Mouse (Mus musculus): ENCODE results near the gene Guca2a. TPM values are rescaled to one million over a fixed set of nuclear protein-coding genes. Genes with fewer than 3 reads are reported as not detected.

The Guca2a gene
- total and polyA plus RNA-seq, 3 experiments: not detected

GRCm38 (mm10) chr4:119633342-119633741 is 4.2 kb upstream of the Guca2a start:
- Histone ChIP-seq H3K79me2 (replicated peaks; ENCODE audit: control insufficient read depth, extremely low read depth, insufficient read depth, poor library complexity, severe bottlenecking) (no peaks in the 10 kb centered on the region), H3K9ac (ENCODE audit: insufficient read depth, low read depth) (no peak overlapping the region), H3K27me3 (replicated peaks) (no peaks in the 10 kb centered on the region), H3K36me3 (replicated peaks in 1 of 2; ENCODE audit: control insufficient read depth in 1 of 2, insufficient read depth in 1 of 2, low read length in 1 of 2) (peaks cover 23 to 56% of the 10 kb centered on the region in 2 experiments), H3K4me3 (replicated peaks in 1 of 3; ENCODE audit: low read depth in 2 of 3, low read length in 2 of 3, poor library complexity in 1 of 3) (no peak overlapping the region), H3K9me3 (replicated peaks; ENCODE audit: low read length) (no peaks in the 10 kb centered on the region), H3K4me2 (ENCODE audit: insufficient read depth, low read depth, poor library complexity, severe bottlenecking) (no peak overlapping the region), H3K4me1 (ENCODE audit: control insufficient read depth in 1 of 2, insufficient read depth in 2 of 2) (peaks cover 2 to 33% of the 10 kb centered on the region in 2 experiments; a peak in 2 of 4 replicates), H3K27ac (ENCODE audit: insufficient read depth, low read depth) (no peak overlapping the region)
- in situ Hi-C loops (cut with MboI; ENCODE audit: low pct_ligation_motif_present, low pct_unique_long_range_greater_than_20kb, low sequenced_read_pairs) (loop anchor here (5.0 kb wide), 1 partner anchor 34 kb away; no protein-coding TSS in a partner anchor), dilution Hi-C loops (cut with MboI; ENCODE audit: extremely low pct_ligation_motif_present, extremely low pct_unique_long_range_greater_than_20kb, low sequenced_read_pairs) (no loop called here)
- DNase-seq (ENCODE audit: extremely low read depth): no peak
- TF ChIP-seq MAX (IDR thresholded peaks at IDR 0.05; ENCODE audit: low read length) (no peak), USF2 (conservative IDR thresholded peaks at IDR 0.05; ENCODE audit: low read depth, low read length) (no peak), IRF4 (IDR thresholded peaks at IDR 0.05; ENCODE audit: low read depth, low read length) (no peak), RAD21 (IDR thresholded peaks at IDR 0.05; ENCODE audit: low read depth, low read length) (no peak), MXI1 (IDR thresholded peaks at IDR 0.05; ENCODE audit: low read depth, low read length) (no peak), MYC (IDR thresholded peaks at IDR 0.05; ENCODE audit: low read depth, low read length) (no peak), TBP (conservative IDR thresholded peaks at IDR 0.05; ENCODE audit: low read depth, low read length) (no peak), ZKSCAN1 (IDR thresholded peaks at IDR 0.05; ENCODE audit: borderline replicate concordance, low read depth, low read length) (no peak), GABPA (IDR thresholded peaks at IDR 0.05; ENCODE audit: insufficient replicate concordance, low read depth, low read length) (no peak), MEF2A (IDR thresholded peaks at IDR 0.05; ENCODE audit: borderline replicate concordance, low read depth, low read length) (no peak), ZNF384 (IDR thresholded peaks at IDR 0.05; ENCODE audit: low read depth, low read length) (no peak), SMC3 (IDR thresholded peaks at IDR 0.05; ENCODE audit: low read depth, low read length) (no peak), HCFC1 (IDR thresholded peaks at IDR 0.05; ENCODE audit: low read depth, low read length) (no peak), BHLHE40 (IDR thresholded peaks at IDR 0.05; ENCODE audit: low read depth, low read length) (no peak)

GRCm38 (mm10) chr4:119633948-119634347 is 3.6 kb upstream of the Guca2a start:
- H3K27ac ChIP-seq (ENCODE audit: insufficient read depth, low read depth): no peak overlapping the region
- no peak overlapping the region for H3K4me3 ChIP-seq (replicated peaks in 1 of 3; ENCODE audit: low read depth in 2 of 3, low read length in 2 of 3, poor library complexity in 1 of 3)
- H3K4me1 ChIP-seq (ENCODE audit: control insufficient read depth in 1 of 2, insufficient read depth in 2 of 2): peaks cover 2 to 33% of the 10 kb centered on the region in 2 experiments; a peak in 2 of 4 replicates
- no peak for TF ChIP-seq ZNF384 (IDR thresholded peaks at IDR 0.05; ENCODE audit: low read depth, low read length)
- TF ChIP-seq ELF1 (IDR thresholded peaks at IDR 0.05; ENCODE audit: low read depth, low read length): no peak
- no peak for TF ChIP-seq RAD21 (IDR thresholded peaks at IDR 0.05; ENCODE audit: low read depth, low read length)
- no peak for TF ChIP-seq MAX (IDR thresholded peaks at IDR 0.05; ENCODE audit: low read length)
- no peak for TF ChIP-seq TCF12 (IDR thresholded peaks at IDR 0.05; ENCODE audit: low read depth, low read length)
- no peak for TF ChIP-seq IRF4 (IDR thresholded peaks at IDR 0.05; ENCODE audit: low read depth, low read length)
- no peak for TF ChIP-seq USF1 (IDR thresholded peaks at IDR 0.05; ENCODE audit: low read depth, low read length)
- no peak for TF ChIP-seq CTCF (conservative IDR thresholded peaks at IDR 0.05 in 1 of 2, IDR thresholded peaks at IDR 0.05 in 1 of 2; ENCODE audit: low read depth in 2 of 2, low read length in 2 of 2)
- no peak for TF ChIP-seq MAFK (IDR thresholded peaks at IDR 0.05; ENCODE audit: insufficient replicate concordance, low read length)
- TF ChIP-seq E2F4 (IDR thresholded peaks at IDR 0.05; ENCODE audit: insufficient replicate concordance, low read depth, low read length): no peak
- no peak for TF ChIP-seq KAT2A (IDR thresholded peaks at IDR 0.05; ENCODE audit: insufficient replicate concordance, low read length)
- TF ChIP-seq SMC3 (IDR thresholded peaks at IDR 0.05; ENCODE audit: low read depth, low read length): no peak
- no peak for TF ChIP-seq MEF2A (IDR thresholded peaks at IDR 0.05; ENCODE audit: borderline replicate concordance, low read depth, low read length)
- no peak for TF ChIP-seq SIN3A (IDR thresholded peaks at IDR 0.05; ENCODE audit: low read length)
- H3K79me2 ChIP-seq (replicated peaks; ENCODE audit: control insufficient read depth, extremely low read depth, insufficient read depth, poor library complexity, severe bottlenecking): no peaks in the 10 kb centered on the region
- dilution Hi-C loops (cut with MboI; ENCODE audit: extremely low pct_ligation_motif_present, extremely low pct_unique_long_range_greater_than_20kb, low sequenced_read_pairs) (no loop called here), in situ Hi-C loops (cut with MboI; ENCODE audit: low pct_ligation_motif_present, low pct_unique_long_range_greater_than_20kb, low sequenced_read_pairs) (loop anchor here (5.0 kb wide), 1 partner anchor 33 kb away; no protein-coding TSS in a partner anchor)
- no peaks in the 10 kb centered on the region for H3K27me3 ChIP-seq (replicated peaks)
- no peak for DNase-seq (ENCODE audit: extremely low read depth)
- H3K9me3 ChIP-seq (replicated peaks; ENCODE audit: low read length): no peaks in the 10 kb centered on the region
- H3K9ac ChIP-seq (ENCODE audit: insufficient read depth, low read depth): no peak overlapping the region
- no peak overlapping the region for H3K4me2 ChIP-seq (ENCODE audit: insufficient read depth, low read depth, poor library complexity, severe bottlenecking)
- H3K36me3 ChIP-seq (replicated peaks in 1 of 2; ENCODE audit: control insufficient read depth in 1 of 2, insufficient read depth in 1 of 2, low read length in 1 of 2): peaks cover 23 to 56% of the 10 kb centered on the region in 2 experiments

Measured in CH12.LX (cell line).